Mouse (Mus musculus) cerebellum, adult 2 months (tissue): Measurements from ENCODE around the gene Samd4.

Experiments used
- CTCF ChIP-seq: fragments of 200-500 bp; IDR thresholded peaks from 2 replicates; pipeline ENCODE4 v1.5.1; 2011; ENCODE audit warnings: low read depth, mild to moderate bottlenecking, control low read depth, low read length, moderate library complexity, borderline replicate concordance; ENCODE audit not compliant: insufficient read depth
- POLR2A ChIP-seq: fragments of 200-500 bp; IDR thresholded peaks from 2 replicates; pipeline ENCODE4 v1.6.1; 2011; ENCODE audit warnings: low read length, control low read depth, borderline replicate concordance; ENCODE audit not compliant: insufficient read depth

GRCm38 (mm10) chr14:47107461-47107860 is 224.8 kb downstream of the Samd4 start:
- no peak for TF ChIP-seq CTCF
- TF ChIP-seq POLR2A, result no peak
